21 mouse cellular contexts compared by ENCODE assay signal in genomic region chr6:112559549-112559948, GRCm38 (mm10).
DNase-seq lines count a peak whose midpoint lies in the region; ATAC-seq and TF ChIP-seq lines count a peak whose summit lies in the region.
"Had no signal": no experiment of that assay in that cellular context is flagged by ENCODE, and none has a peak within 500 bp of the region (broad histone marks: within the 10 kb centered on the region; RNA-seq: fewer than 3 reads in every experiment).

No protein-coding gene starts in this region.

- no peak for ATAC-seq in kidney, postnatal 0 days (replicated peaks; ENCODE audit: low FRiP score, low read depth)
- ATAC-seq in neutrophil, adult 5-6 weeks (ENCODE audit: extremely low read depth, insufficient number of reproducible peaks, low FRiP score, poor library complexity, severe bottlenecking), result peak; percentile 49; the same call in 1 of the 2 replicates
- ATAC-seq: forebrain, embryonic 16.5 days; inflammation-experienced regulatory T-cells, adult 6 months; midbrain, embryonic 16.5 days had no signal

- H3K4me3 ChIP-seq in kidney, postnatal 0 days (replicated peaks; ENCODE audit: low read depth, low read length), result no peak overlapping the region
- no peak overlapping the region for H3K4me3 ChIP-seq in testis, adult 2 months (ENCODE audit: control insufficient read depth, low read depth, low read length)
- H3K4me3 ChIP-seq: embryonic facial prominence, embryonic 13.5 days; hindbrain, embryonic 13.5 days; kidney, embryonic 15.5 days; megakaryocyte, embryonic 14.5 days; neural tube, embryonic 15.5 days had no signal

- 0 out of 2 replicates have a peak, but pooled peaks have one; percentile 35 for TF ChIP-seq CTCF in kidney, postnatal 0 days (IDR thresholded peaks at IDR 0.05; ENCODE audit: low read depth)
- peak; percentile 23; the same call in 1 of the 2 replicates for TF ChIP-seq CTCF in testis, adult 2 months (IDR thresholded peaks at IDR 0.05; ENCODE audit: control insufficient read depth, insufficient read depth, insufficient replicate concordance, low read depth, low read length)

- no peaks in the 10 kb centered on the region for H3K9me3 ChIP-seq in kidney, postnatal 0 days (replicated peaks; ENCODE audit: low read length)
- H3K9me3 ChIP-seq: embryonic facial prominence, embryonic 13.5 days; kidney, embryonic 15.5 days; megakaryocyte, embryonic 14.5 days; neural tube, embryonic 15.5 days had no signal

- no peak overlapping the region for H3K4me2 ChIP-seq in kidney, postnatal 0 days (ENCODE audit: low read length)
- H3K4me2 ChIP-seq: embryonic facial prominence, embryonic 13.5 days; heart, embryonic 11.5 days; hindbrain, embryonic 13.5 days; kidney, embryonic 15.5 days; neural tube, embryonic 15.5 days had no signal

- H3K4me1 ChIP-seq in kidney, postnatal 0 days (replicated peaks; ENCODE audit: insufficient read depth, low read length), result no peaks in the 10 kb centered on the region
- H3K4me1 ChIP-seq in testis, adult 2 months (ENCODE audit: control insufficient read depth, insufficient read depth, low read length), result no peaks in the 10 kb centered on the region
- H3K4me1 ChIP-seq: embryonic facial prominence, embryonic 13.5 days; hindbrain, embryonic 13.5 days; megakaryocyte, embryonic 14.5 days had no signal

- DNase-seq in kidney, postnatal 0 days (ENCODE audit: low spot score), result no peak
- DNase-seq in kidney, adult 8-10 months, result no peak
- DNase-seq in testis, postnatal 14 days (ENCODE audit: low spot score), result no peak
- DNase-seq in R1 (ENCODE audit: low read depth, low spot score), result peak; percentile 37
- no peak for DNase-seq in layer of hippocampus, adult 9-10 months (ENCODE audit: low spot score)
- DNase-seq in gastrocnemius, postnatal 14 days, result no peak
- DNase-seq: cerebellum, adult 9-11 months; heart, postnatal 14 days; layer of hippocampus, postnatal 36 days; right cerebral cortex, postnatal 14 days had no signal

- WGBS in kidney, postnatal 0 days, result 97% methylated on average over 1 of the region's 1 CpGs

- no peak for TF ChIP-seq POLR2A in testis, adult 2 months (IDR thresholded peaks at IDR 0.05; ENCODE audit: control insufficient read depth, low read depth, low read length)

- H3K27ac ChIP-seq in kidney, postnatal 0 days, result no peak overlapping the region
- no peak overlapping the region for H3K27ac ChIP-seq in testis, adult 2 months (ENCODE audit: control insufficient read depth, insufficient read depth, low read depth, low read length)
- H3K27ac ChIP-seq: embryonic facial prominence, embryonic 13.5 days; hindbrain, embryonic 13.5 days; kidney, embryonic 15.5 days; neural tube, embryonic 15.5 days had no signal

- H3K9ac ChIP-seq in kidney, postnatal 0 days (ENCODE audit: low read depth, low read length), result no peak overlapping the region
- H3K9ac ChIP-seq: embryonic facial prominence, embryonic 13.5 days; hindbrain, embryonic 13.5 days; kidney, embryonic 15.5 days; neural tube, embryonic 15.5 days had no signal

- intact Hi-C loops in gastrocnemius, postnatal 14 days (cut with DNase I; ENCODE audit: low total_unique reads), result no loop called here

- H3K27me3 ChIP-seq in kidney, postnatal 0 days (ENCODE audit: insufficient read depth, low read length), result no peaks in the 10 kb centered on the region
- no peaks in the 10 kb centered on the region for H3K27me3 ChIP-seq in testis, adult 2 months (ENCODE audit: control insufficient read depth, insufficient read depth, low read length)
- H3K27me3 ChIP-seq: embryonic facial prominence, embryonic 13.5 days; hindbrain, embryonic 13.5 days; kidney, embryonic 15.5 days; neural tube, embryonic 15.5 days had no signal

- H3K36me3 ChIP-seq in kidney, postnatal 0 days (ENCODE audit: insufficient read depth, low read length), result no peaks in the 10 kb centered on the region
- no peaks in the 10 kb centered on the region for H3K36me3 ChIP-seq in testis, adult 2 months (ENCODE audit: control insufficient read depth, insufficient read depth, low read length)
- H3K36me3 ChIP-seq: embryonic facial prominence, embryonic 13.5 days; hindbrain, embryonic 13.5 days; kidney, embryonic 15.5 days; neural tube, embryonic 15.5 days had no signal
